Mouse (Mus musculus): ENCODE data around the gene Trank1. TPM values are rescaled to one million over a fixed set of nuclear protein-coding genes. Genes with fewer than 3 reads are reported as not detected.

Gene Trank1
- polyA plus RNA-seq (2017; shearing (Covaris generic)), result not detected

GRCm38 (mm10) chr9:111311031-111311842, at the start of gene Trank1:
Gene Trank1, plus strand, starts transcription at chr9:111311739.

GRCm38 (mm10) chr9:111271434-111272160, 39.9 kb upstream of the Trank1 start, which contains the start of the genes Mlh1 and Epm2aip1:
Gene Mlh1, minus strand, starts transcription at chr9:111271791.
Gene Epm2aip1, plus strand, starts transcription at chr9:111271929.

DNA sequence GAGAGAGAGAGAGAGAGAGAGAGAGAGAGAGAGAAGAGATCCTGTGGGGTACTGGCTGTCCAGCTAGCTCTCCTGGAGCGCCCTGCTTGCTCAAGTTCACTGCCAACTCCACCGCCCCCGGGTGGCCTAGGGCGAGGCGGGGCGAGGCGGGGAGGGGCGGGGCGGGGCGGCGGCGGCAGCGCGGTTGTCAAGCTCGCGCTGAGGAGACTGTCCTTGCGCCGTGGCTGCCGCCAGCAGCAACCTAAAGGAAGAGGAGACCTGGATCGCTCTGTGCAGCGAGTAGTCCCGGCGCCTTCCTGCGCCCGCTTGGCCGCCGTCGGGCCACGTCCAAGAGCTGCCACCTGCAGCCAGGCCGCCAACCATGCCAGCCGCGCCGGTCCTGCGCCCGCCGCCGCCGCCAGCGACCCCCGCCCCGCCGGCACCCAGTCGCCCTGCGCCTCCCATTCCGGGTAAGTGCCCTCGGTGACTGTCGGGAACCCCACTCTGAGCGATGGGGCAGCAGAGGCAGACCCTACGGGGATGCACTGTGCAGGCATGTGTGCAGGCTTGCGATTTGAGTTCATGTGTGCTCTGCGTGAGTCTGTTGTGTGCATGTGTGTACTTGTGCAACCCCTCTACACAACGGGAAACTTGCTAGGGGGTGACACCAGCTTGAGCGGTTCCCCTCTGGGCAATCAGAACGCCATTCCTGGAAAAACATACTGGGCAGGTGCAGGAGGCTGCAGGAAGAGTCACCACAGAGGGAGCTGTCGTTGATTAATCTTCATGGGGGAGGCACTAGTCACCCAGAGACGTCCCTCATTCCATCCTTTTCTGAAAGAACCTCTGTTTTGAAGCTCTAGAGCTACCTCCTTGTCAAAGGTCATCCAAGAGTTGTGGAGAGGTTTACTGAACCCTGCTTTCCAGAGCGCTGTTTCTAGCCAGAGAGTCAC, 127.6 kb downstream of the Trank1 start, which contains the start of gene Dclk3:
Gene Dclk3 (plus strand): TSS at position 178 of the 932 bp plus-strand sequence.

Other genes with a start within 250 kb of the Trank1 start
- gene Lrrfip2, start 194.1 kb upstream of the Trank1 start, polyA plus RNA-seq (2017; shearing (Covaris generic)), result 11.3 TPM
- gene Mlh1, start 39.9 kb upstream of the Trank1 start, polyA plus RNA-seq (2017; shearing (Covaris generic)), result 52.7 TPM
- 31.1 TPM for gene Epm2aip1, start 39.8 kb upstream of the Trank1 start, polyA plus RNA-seq (2017; shearing (Covaris generic))
- not detected for gene Dclk3, start 127.3 kb downstream of the Trank1 start, polyA plus RNA-seq (2017; shearing (Covaris generic))